Mouse (Mus musculus) CD4-positive helper T cell, adult 2 months (primary cell): ENCODE data around the gene Atp1b1.

Experiments used
- DNase-seq: peaks from one replicate; pipeline ENCODE4 v3.0.0-alpha.2; 2012; ENCODE audit warnings: low read depth, missing footprints, low spot score

The Atp1b1 gene

GRCm38 (mm10) chr1:164395131-164395780, 62.9 kb downstream of the Atp1b1 start:
- no peak for DNase-seq

GRCm38 (mm10) chr1:164392176-164392575, 66.0 kb downstream of the Atp1b1 start:
- no peak for DNase-seq

- no peak for DNase-seq
These were observed 68.4 kb downstream of the Atp1b1 start for GRCm38 (mm10) chr1:164389743-164390142.
